Mouse (Mus musculus): ENCODE measurements around the gene Irf2bpl. TPM values are rescaled to one million over a fixed set of nuclear protein-coding genes. Genes with fewer than 3 reads are reported as not detected.

Gene Irf2bpl
- polyA plus RNA-seq, 1 experiment from 2014 or later: 57.9 TPM

- Histone ChIP-seq H3K9me3 (replicated peaks; ENCODE audit: low read length) (no peaks in the 10 kb centered on the region), H3K4me1 (replicated peaks; ENCODE audit: insufficient read depth, low read length) (peaks cover 4% of the 10 kb centered on the region), H3K36me3 (ENCODE audit: insufficient read depth, low read length) (no peaks in the 10 kb centered on the region), H3K27me3 (ENCODE audit: insufficient read depth, low read length) (no peaks in the 10 kb centered on the region), H3K4me3 (replicated peaks; ENCODE audit: low read depth, low read length) (no peak overlapping the region), H3K9ac (ENCODE audit: low read depth, low read length) (no peak overlapping the region), H3K27ac (no peak overlapping the region), H3K4me2 (ENCODE audit: low read length) (peak overlapping the region; percentile 16)
- ATAC-seq (replicated peaks; ENCODE audit: low FRiP score, low read depth) (no peak), DNase-seq (ENCODE audit: low spot score) (no peak)
- TF ChIP-seq CTCF (IDR thresholded peaks at IDR 0.05; ENCODE audit: low read depth): no peak
- 5% methylated on average over 22 of the region's 22 CpGs for WGBS
Measured at GRCm38 (mm10) chr12:86912335-86913093, 27.9 kb upstream of the Irf2bpl start.

GRCm38 (mm10) chr12:86911482-86911931, 26.9 kb upstream of the Irf2bpl start:
- no peaks in the 10 kb centered on the region for H3K27me3 ChIP-seq (ENCODE audit: insufficient read depth, low read length)
- H3K27ac ChIP-seq: no peak overlapping the region
- H3K4me3 ChIP-seq (replicated peaks; ENCODE audit: low read depth, low read length): no peak overlapping the region
- H3K9me3 ChIP-seq (replicated peaks; ENCODE audit: low read length): no peaks in the 10 kb centered on the region
- WGBS: 42% methylated on average over 10 of the region's 10 CpGs
- H3K36me3 ChIP-seq (ENCODE audit: insufficient read depth, low read length): no peaks in the 10 kb centered on the region
- ATAC-seq (replicated peaks; ENCODE audit: low FRiP score, low read depth) (no peak), DNase-seq (ENCODE audit: low spot score) (no peak)
- H3K4me2 ChIP-seq (ENCODE audit: low read length): no peak overlapping the region
- no peak for TF ChIP-seq CTCF (IDR thresholded peaks at IDR 0.05; ENCODE audit: low read depth)
- no peak overlapping the region for H3K9ac ChIP-seq (ENCODE audit: low read depth, low read length)
- H3K4me1 ChIP-seq (replicated peaks; ENCODE audit: insufficient read depth, low read length): peaks cover 4% of the 10 kb centered on the region

- no peaks in the 10 kb centered on the region for H3K9me3 ChIP-seq (replicated peaks; ENCODE audit: low read length)
- ATAC-seq (replicated peaks; ENCODE audit: low FRiP score, low read depth) (peak; percentile 36; the same call in 1 of the 2 replicates), DNase-seq (ENCODE audit: low spot score) (peak; percentile 90)
- H3K9ac ChIP-seq (ENCODE audit: low read depth, low read length): no peak overlapping the region
- H3K4me1 ChIP-seq (replicated peaks; ENCODE audit: insufficient read depth, low read length): peaks cover 5% of the 10 kb centered on the region; the same call in 1 of the 2 replicates
- WGBS: 4% methylated on average over 15 of the region's 15 CpGs
- H3K27ac ChIP-seq: no peak overlapping the region
- H3K36me3 ChIP-seq (ENCODE audit: insufficient read depth, low read length): no peaks in the 10 kb centered on the region
- no peak overlapping the region for H3K4me3 ChIP-seq (replicated peaks; ENCODE audit: low read depth, low read length)
- H3K4me2 ChIP-seq (ENCODE audit: low read length): no peak overlapping the region
- TF ChIP-seq CTCF (IDR thresholded peaks at IDR 0.05; ENCODE audit: low read depth): peak; percentile 80
- H3K27me3 ChIP-seq (ENCODE audit: insufficient read depth, low read length): no peaks in the 10 kb centered on the region
Measured at GRCm38 (mm10) chr12:86906395-86906794, 21.8 kb upstream of the Irf2bpl start.

- Histone ChIP-seq H3K4me1 (replicated peaks; ENCODE audit: insufficient read depth, low read length) (peaks cover 7% of the 10 kb centered on the region; the same call in 1 of the 2 replicates), H3K27ac (0 out of 2 replicates have a peak overlapping the region, but pooled peaks have one; percentile 1), H3K36me3 (ENCODE audit: insufficient read depth, low read length) (no peaks in the 10 kb centered on the region), H3K9me3 (replicated peaks; ENCODE audit: low read length) (no peaks in the 10 kb centered on the region), H3K4me2 (ENCODE audit: low read length) (no peak overlapping the region), H3K9ac (ENCODE audit: low read depth, low read length) (no peak overlapping the region), H3K27me3 (ENCODE audit: insufficient read depth, low read length) (no peaks in the 10 kb centered on the region), H3K4me3 (replicated peaks; ENCODE audit: low read depth, low read length) (no peak overlapping the region)
- DNase-seq (ENCODE audit: low spot score) (no peak), ATAC-seq (replicated peaks; ENCODE audit: low FRiP score, low read depth) (no peak)
- no peak for TF ChIP-seq CTCF (IDR thresholded peaks at IDR 0.05; ENCODE audit: low read depth)
- WGBS: 55% methylated on average over 7 of the region's 7 CpGs
Measured at GRCm38 (mm10) chr12:86905876-86906275, 21.3 kb upstream of the Irf2bpl start.

GRCm38 (mm10) chr12:86905203-86905602, 20.6 kb upstream of the Irf2bpl start:
- peak; percentile 89 for TF ChIP-seq CTCF (IDR thresholded peaks at IDR 0.05; ENCODE audit: low read depth)
- H3K36me3 ChIP-seq (ENCODE audit: insufficient read depth, low read length): no peaks in the 10 kb centered on the region
- no peaks in the 10 kb centered on the region for H3K27me3 ChIP-seq (ENCODE audit: insufficient read depth, low read length)
- no peaks in the 10 kb centered on the region for H3K9me3 ChIP-seq (replicated peaks; ENCODE audit: low read length)
- DNase-seq (ENCODE audit: low spot score): peak; percentile 88
- no peak overlapping the region for H3K9ac ChIP-seq (ENCODE audit: low read depth, low read length)
- peaks cover 12% of the 10 kb centered on the region for H3K4me1 ChIP-seq (replicated peaks; ENCODE audit: insufficient read depth, low read length)
- ATAC-seq (replicated peaks; ENCODE audit: low FRiP score, low read depth): peak; percentile 31; the same call in 1 of the 2 replicates
- no peak overlapping the region for H3K27ac ChIP-seq
- 17% methylated on average over 4 of the region's 4 CpGs for WGBS
- H3K4me3 ChIP-seq (replicated peaks; ENCODE audit: low read depth, low read length): no peak overlapping the region
- H3K4me2 ChIP-seq (ENCODE audit: low read length): no peak overlapping the region

- no peak for DNase-seq (ENCODE audit: low spot score)
- no peak overlapping the region for H3K4me2 ChIP-seq (ENCODE audit: low read length)
- 67% methylated on average over 11 of the region's 11 CpGs for whole genome bisulfite sequencing
- H3K27ac ChIP-seq: no peak overlapping the region
- H3K4me1 ChIP-seq (replicated peaks; ENCODE audit: insufficient read depth, low read length): peaks cover 23% of the 10 kb centered on the region
- no peak overlapping the region for H3K9ac ChIP-seq (ENCODE audit: low read depth, low read length)
- H3K36me3 ChIP-seq (ENCODE audit: insufficient read depth, low read length): no peaks in the 10 kb centered on the region
- H3K4me3 ChIP-seq (replicated peaks; ENCODE audit: low read depth, low read length): no peak overlapping the region
- no peaks in the 10 kb centered on the region for H3K9me3 ChIP-seq (replicated peaks; ENCODE audit: low read length)
- ATAC-seq (replicated peaks; ENCODE audit: low FRiP score, low read depth): peak; percentile 38; the same call in 1 of the 2 replicates
- TF ChIP-seq CTCF (IDR thresholded peaks at IDR 0.05; ENCODE audit: low read depth): no peak
- no peaks in the 10 kb centered on the region for H3K27me3 ChIP-seq (ENCODE audit: insufficient read depth, low read length)
Measured at GRCm38 (mm10) chr12:86903828-86904806, 19.5 kb upstream of the Irf2bpl start.

Data from kidney, postnatal 0 days (tissue).